Mouse (Mus musculus) heart, adult 11 months (tissue): ENCODE data around the gene Psmb1.

Source experiments
- DNase-seq: peaks from one replicate; pipeline ENCODE4 v3.0.0; 2022

Gene Psmb1

GRCm38 (mm10) chr17:15499656-15500394 lies at the start of gene Psmb1, which contains the start of gene Tbp:
Gene Psmb1 (minus strand): TSS chr17:15499751.
Gene Tbp (plus strand): TSS chr17:15499888.
- peak; percentile 100 for DNase-seq

GRCm38 (mm10) chr17:15546440-15546839 lies 46.9 kb upstream of the Psmb1 start:
- peak; percentile 69 for DNase-seq

DNA sequence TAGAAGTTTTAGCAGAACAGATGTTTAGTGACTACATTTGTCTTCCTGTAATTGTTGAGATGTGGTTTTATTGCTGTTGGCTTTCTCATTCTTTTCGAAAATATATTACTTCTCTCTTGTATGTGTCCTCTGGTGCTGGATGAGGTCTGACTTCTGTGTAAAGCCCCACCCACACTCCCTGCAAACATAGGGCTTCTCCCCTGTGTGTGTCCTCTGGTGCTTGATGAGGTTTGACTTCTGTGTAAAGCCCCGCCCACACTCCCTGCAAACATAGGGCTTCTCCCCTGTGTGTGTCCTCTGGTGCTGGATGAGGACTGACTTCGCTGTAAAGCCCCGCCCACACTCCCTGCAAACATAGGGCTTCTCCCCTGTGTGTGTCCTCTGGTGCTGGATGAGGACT lies 44.3 kb upstream of the Psmb1 start:
- DNase-seq: peak; percentile 22

GRCm38 (mm10) chr17:15540309-15540708 lies 40.8 kb upstream of the Psmb1 start:
- peak; percentile 68 for DNase-seq

DNA sequence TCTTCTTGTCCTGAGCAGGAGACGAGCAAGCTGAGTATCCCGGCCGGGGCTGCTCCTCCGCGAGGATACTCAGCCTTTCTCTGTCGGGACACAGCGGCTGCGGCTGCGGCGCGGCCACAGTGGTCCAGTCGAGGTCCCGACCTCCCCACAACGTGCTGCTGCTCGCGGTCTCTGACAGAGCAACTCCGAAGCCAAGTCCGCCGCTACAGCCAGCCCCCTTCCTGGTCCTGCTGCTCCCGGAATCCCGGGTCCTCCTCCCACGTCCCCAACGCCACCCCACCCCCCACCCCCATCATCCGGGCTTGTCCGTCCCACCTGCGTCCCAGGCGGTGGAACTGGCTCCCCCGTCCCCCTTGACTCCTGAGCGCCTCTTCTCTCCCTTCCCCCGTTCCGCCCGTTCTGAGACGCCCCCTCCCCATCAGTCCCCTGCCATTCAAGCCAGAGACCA lies 36.9 kb upstream of the Psmb1 start:
- peak; percentile 87 for DNase-seq

DNA sequence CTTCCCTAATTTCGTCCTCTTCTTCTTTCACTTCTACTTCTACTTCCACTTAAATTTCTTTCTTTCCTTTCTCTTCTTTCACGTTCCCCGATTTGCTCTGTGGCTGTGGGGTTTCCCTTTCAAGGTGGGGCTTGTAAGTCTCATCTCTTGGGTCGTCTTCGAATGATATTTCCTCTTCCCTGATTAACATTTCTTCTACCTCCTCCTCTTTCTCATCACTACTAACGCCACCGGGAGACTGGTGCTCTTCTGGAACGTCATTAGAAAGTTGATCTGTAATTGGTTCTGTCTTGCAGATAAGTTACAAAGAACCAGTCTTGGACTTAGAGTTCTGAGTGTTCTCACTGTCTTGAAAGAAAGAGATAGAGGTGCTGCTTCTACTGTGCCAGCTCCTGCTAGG lies 36.4 kb upstream of the Psmb1 start:
- DNase-seq: no peak

DNA sequence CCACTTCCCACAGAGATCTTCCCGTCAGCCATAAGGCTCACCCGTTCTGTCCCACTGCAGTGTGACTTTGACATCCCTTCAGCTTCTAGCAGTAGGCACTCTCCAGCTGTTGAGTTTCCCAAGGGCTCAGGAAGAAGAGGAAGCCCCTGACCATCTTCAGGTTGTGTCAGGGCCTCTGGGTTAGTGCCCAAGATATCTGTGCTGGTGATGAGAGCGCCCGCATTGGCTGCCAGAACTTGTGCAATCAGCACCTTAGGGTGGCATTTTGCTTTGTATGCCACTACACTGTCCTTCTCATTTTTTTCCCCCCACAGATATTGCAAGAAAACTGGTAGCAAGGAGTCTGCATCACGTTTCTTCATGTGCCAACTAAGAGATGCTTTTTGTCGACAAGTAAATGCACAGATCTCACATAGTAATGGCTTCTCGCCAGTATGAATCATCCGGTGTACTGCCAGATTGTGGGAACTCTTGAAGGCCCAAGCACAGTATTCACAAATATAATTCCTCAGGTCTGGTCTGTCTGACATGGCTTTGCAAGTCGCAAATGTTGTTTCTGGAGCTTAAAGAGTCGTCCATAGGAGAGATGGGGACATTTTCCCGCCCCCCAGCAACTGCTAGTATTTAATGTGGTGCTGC lies 35.7 kb upstream of the Psmb1 start:
- DNase-seq: no peak

DNA sequence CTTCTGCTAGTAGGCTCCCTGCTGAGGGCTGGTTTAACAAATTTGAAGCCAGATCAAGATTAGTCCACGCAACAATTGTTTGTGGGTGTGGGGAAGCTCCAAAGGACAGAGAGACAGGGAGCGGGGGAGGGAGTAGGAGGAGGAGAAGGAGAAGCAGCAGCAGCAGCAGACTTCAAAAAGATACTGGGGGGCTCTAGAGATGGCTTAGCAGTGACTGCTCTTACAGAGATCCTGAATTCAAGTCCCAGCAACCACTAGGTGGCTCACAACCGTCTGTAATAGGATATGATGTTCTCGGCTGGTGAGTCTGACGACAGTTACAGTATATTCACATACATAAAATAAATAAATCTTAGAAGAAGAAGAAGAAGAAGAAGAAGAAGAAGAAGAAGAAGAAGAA lies 30.6 kb upstream of the Psmb1 start:
- DNase-seq: no peak

- no peak for DNase-seq
Measured at GRCm38 (mm10) chr17:15528887-15529286, 29.3 kb upstream of the Psmb1 start.

GRCm38 (mm10) chr17:15527811-15528136 lies 28.2 kb upstream of the Psmb1 start:
- no peak for DNase-seq

DNA sequence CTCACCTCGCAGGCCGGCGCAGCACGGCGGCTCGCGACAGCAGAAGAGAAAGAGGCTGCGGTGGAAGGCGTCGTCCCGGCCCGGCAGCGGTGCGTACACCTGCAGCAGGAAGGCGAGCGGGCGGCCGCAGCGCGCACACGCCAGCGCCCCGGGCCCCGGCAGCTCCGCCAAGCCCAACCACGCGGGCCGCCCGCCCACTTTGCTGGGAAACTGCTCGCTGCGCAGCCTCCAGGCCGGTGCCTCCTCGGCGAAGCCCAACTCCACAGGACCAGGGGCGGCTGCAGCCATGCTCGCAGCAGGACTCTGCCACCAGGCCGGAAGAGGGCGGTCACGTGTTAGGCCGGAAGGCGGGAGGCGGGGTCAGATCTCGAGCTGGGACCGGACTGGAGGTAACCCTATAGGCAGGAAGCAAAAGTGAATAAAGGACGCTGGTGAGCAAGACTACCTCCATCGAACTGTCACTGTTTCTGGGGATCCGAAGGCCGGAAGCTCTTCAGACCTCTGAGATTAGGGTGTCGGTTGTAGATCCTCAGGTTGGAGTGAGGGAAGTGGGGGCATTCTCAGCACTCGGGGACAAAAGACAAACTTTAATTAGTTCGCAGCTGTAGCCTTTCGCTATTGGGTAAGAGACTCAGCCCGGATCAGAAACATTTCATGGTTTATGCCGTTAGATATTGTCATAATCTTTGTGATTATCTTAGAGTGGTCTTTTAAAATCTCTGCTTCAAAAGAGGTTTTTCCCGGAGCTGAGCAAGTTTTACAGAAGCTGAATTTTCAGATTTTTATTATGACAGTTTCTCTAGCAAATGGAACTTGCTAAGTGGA lies 27.6 kb upstream of the Psmb1 start, which contains the start of gene Pdcd2:
TSS of gene Pdcd2 (minus strand) at position 316 of the 825 bp plus-strand sequence.
- peak; percentile 100 for DNase-seq

GRCm38 (mm10) chr17:15526304-15526703 lies 26.8 kb upstream of the Psmb1 start:
- DNase-seq: no peak

DNA sequence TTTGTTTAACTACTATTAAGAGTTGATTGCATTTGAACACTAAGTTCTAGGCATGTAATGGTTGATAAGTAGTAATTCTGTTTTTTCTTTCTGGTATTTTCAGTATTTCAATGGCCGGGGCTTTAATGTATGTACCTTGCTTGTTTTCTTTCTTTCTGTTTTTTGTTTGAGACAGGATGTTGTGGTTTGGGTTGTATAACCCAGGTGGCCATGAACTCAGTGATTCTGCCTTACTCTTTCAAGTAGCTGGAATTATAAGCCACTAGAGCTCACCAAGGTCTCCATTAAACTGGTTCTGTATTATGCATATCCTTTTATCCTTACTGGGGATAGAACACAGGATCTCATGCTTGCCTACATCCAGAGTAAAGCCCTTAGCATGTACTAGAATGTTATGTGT lies 19.2 kb upstream of the Psmb1 start:
- DNase-seq: no peak

DNA sequence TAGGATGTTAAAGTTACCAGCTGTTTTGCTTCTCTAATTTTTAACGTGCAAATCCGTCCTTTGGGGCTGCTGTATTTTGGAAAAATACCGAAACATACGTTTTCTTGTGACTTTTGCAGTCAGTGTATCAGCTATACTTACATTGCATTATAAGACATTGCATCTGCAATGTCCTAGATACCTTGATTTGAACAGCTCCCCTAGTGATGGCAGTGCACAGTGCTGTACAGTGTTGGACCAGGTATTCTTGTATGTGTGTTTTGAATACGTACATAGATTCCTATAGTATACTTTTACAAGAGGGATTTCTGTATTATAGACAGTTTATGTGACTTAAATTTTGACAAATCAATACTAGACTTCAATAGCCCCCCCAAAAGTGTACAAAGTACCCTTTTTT lies 18.6 kb upstream of the Psmb1 start:
- peak; percentile 16 for DNase-seq

GRCm38 (mm10) chr17:15517776-15518175 lies 18.2 kb upstream of the Psmb1 start:
- peak; percentile 72 for DNase-seq

DNA sequence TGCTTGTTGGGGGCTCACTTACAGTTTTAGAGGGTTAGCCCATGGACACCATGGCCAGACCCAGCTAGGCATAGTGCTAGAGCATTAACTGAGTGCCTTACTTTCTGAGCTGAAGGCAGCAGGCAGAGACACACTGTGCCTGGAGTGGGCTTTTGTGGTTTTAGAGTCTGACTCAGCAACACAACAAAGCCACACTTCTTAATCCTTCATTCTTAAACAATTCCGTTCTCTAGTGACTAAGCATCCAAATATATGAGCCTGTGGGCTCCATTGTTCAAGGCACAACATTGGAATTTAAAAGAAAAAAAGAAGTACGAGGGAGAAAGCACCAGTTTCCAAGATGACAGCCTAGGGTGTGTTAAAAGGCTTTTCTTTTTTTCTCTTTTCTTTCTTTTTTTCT lies 11.1 kb upstream of the Psmb1 start:
- DNase-seq: peak; percentile 61

GRCm38 (mm10) chr17:15498753-15499113 lies 818 bp downstream of the Psmb1 start:
- DNase-seq: no peak

DNA sequence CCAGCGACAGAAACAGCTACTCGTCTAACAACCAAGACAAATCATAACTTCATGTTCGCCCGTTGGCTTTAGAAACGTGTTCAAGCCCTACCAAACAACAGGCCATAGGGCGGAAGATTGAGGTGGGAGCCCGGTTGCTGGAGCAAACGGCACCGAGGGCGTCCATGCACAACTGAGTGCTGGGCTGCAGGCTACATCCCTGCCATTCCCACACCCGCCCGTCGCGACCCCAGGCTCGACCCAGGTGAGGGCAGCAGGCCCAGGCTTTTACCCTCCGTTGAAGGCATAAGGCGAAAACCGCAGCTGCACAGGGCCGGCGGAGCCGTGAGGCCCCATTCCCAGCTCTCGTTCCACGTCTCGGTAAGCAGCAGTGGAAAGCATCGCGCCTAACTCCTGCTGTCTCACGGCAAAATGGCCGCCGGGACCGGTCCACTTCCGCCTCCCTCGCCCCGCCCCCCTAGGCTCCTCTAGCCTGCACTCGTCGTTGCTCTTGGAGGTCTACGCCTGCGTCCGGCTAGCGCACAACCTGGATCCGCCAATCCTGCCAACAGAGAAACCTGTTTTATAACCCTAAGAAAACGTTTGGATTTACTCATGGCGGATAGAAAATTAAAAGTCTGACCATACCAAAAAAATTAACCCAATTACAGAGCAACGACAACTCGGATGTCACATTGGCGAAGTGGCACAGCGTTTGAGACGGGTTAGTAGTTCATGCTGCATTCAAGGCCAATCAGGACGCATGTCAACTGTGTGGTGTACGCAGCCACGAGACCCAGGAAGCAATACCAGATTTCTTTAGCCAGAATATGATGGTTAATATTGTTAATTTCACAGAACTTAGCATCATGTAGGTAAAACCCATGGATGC lies 1.4 kb downstream of the Psmb1 start:
- peak; percentile 99 for DNase-seq

- DNase-seq: peak; percentile 57
Measured at GRCm38 (mm10) chr17:15490542-15490941, 9.0 kb downstream of the Psmb1 start.

- DNase-seq: no peak
Measured at GRCm38 (mm10) chr17:15472671-15473070, 26.9 kb downstream of the Psmb1 start.

GRCm38 (mm10) chr17:15467669-15468068 lies 31.9 kb downstream of the Psmb1 start:
- DNase-seq: peak; percentile 93

- peak; percentile 95 for DNase-seq
Measured at GRCm38 (mm10) chr17:15461921-15462495, 37.5 kb downstream of the Psmb1 start.
